Mouse (Mus musculus) testis, adult 2 months (tissue): Measurements from ENCODE around the gene Nup88.

Source experiments
- CTCF ChIP-seq: fragments of 200-500 bp; IDR thresholded peaks from 2 replicates; pipeline ENCODE4 v1.5.1; 2012; ENCODE audit warnings: low read depth, mild to moderate bottlenecking, inconsistent platforms, low read length, moderate library complexity; ENCODE audit not compliant: control insufficient read depth, insufficient read depth, insufficient replicate concordance
- POLR2A ChIP-seq: fragments of 200-500 bp; IDR thresholded peaks from 2 replicates; pipeline ENCODE4 v1.6.1; 2012; ENCODE audit warnings: low read depth, mild to moderate bottlenecking, inconsistent platforms, low read length, moderate library complexity; ENCODE audit not compliant: control insufficient read depth

DNA sequence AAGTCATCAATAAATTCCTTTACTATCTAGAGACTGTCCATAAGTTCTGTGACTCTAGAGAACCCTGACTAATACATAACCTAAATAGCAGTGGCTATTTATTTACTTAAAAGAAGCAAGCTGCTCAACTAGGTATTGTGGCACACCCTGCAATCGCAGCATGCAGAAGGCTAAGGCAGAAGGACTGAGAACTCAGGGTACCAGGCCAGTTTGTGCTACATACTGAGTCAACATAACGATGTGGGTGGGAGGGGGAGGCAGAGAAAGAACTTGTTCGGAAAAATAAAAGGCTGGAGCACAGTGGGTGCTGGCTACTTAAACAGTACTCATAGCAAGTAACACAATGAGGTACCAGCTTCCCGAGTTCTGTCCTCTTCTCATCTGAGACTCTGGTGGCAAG is 31.4 kb upstream of the Nup88 start:
- TF ChIP-seq CTCF (no peak), POLR2A (no peak)
